Mouse (Mus musculus): ENCODE results near the gene Ifi47.
A peak's percentile ranks its signal among the peaks of the same experiment; 100 is the strongest.
"Not testable (repeated sequence)": the region's sequence is repeated elsewhere in the genome, so short reads cannot be mapped to it uniquely, and the experiment has no call there.

The Ifi47 gene

DNA sequence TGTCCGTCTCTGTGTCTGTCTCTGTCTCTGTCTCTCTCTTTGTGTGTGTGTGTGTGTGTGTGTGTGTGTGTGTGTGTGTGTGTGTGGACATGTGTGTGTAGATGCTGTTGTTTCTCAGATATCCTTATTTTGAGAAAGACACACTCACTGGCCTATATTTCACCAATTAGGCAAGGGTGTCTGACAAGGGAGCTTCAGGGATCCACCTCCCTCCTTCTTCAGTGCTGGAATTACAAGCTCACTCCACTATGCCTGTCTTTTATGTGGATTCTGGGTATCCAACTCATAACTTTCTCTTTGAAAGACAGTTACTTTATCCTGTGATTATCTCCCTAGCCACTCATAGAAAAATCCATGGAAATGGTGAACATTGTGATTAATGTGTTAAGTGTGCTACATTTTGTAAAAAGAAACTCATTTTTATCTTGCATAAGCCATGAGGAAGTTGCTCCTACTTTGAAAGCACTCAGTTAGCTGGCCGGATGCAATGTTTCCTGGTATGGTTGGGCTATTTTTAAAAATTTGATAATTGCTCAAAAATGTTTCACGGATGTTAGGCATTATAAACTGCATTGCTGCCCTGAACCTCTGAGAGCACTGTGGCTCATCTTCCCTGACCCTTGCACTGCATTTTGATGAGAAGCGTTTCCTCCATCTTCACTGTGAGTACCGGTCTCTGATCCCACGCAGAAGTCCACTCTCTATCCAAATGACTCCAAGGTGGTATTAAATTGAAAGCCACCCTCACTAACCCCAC is at the start of gene Ifi47:
Ifi47 (plus strand) TSS at position 587 of the 757 bp plus-strand sequence.
- not testable (repeated sequence) for DNase-seq (ENCODE audit: low spot score)

DNA sequence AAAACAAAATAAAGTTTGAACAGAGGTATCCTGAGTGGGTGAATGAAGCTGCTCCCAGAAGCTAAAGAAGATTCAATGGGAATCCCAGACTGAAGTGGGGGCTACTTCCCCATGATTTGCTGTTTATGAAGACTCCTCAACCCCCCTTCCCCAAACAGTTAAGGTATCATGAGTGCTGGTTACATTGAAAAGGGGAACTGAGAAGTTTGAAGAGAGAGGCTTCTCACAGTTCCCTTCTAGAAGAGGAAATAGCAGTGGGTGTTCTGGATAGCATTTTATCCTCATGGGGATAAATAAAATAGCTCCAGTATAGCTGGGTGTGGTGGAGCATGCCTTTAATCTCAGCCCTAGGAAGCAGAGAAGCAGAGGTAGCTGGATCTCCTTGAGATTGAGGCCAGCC is 26.3 kb upstream of the Ifi47 start:
- not testable (repeated sequence) for DNase-seq (ENCODE audit: low spot score)

GRCm38 (mm10) chr11:49051093-49051891 is 25.1 kb upstream of the Ifi47 start, which contains the start of gene 9930111J21Rik2:
Gene 9930111J21Rik2 (minus strand): TSS chr11:49051242.
- not testable (repeated sequence) for DNase-seq (ENCODE audit: low spot score)

DNA sequence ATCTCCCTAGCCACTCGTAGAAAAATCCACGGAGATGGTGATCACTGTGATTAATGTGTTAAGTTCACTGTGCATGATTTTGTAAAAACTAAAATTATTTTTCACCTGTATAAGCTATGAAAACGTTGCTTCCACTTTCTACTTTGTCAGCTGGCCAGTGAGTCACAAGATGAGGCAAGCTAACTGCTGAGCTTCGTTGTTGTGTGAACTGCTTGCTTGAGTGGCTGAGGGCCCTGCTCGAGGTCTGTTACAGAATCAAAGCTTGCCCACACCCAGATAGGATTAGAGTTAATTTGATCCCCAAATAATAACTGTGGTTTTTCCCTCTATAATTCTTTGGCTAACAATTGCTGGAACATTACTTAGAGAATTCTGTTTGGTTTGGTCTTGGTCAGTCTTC is 24.5 kb upstream of the Ifi47 start:
- not testable (repeated sequence) for DNase-seq (ENCODE audit: low spot score)

- DNase-seq (ENCODE audit: low spot score) = not testable (repeated sequence)
Observed at GRCm38 (mm10) chr11:49060061-49060460, 16.3 kb upstream of the Ifi47 start.

DNA sequence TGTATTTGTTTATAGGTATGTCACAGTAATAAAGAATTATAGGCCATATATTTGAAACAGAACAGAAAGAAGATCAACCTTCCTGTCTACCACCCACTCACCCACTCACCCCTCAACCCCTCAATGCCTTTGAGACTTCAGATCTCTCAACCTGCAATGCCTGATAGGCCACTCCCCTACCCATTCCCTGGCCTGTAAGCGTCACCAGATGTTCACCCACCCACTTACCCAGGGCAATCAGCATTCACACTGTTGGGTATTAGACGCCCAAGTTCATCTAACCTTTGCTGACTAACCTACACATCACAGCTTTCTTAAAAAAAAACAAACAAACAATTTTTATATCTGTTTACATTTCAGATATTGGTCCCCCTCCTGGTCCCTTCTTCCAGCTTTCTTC is 14.5 kb upstream of the Ifi47 start:
- DNase-seq (ENCODE audit: low spot score) = not testable (repeated sequence)

DNA sequence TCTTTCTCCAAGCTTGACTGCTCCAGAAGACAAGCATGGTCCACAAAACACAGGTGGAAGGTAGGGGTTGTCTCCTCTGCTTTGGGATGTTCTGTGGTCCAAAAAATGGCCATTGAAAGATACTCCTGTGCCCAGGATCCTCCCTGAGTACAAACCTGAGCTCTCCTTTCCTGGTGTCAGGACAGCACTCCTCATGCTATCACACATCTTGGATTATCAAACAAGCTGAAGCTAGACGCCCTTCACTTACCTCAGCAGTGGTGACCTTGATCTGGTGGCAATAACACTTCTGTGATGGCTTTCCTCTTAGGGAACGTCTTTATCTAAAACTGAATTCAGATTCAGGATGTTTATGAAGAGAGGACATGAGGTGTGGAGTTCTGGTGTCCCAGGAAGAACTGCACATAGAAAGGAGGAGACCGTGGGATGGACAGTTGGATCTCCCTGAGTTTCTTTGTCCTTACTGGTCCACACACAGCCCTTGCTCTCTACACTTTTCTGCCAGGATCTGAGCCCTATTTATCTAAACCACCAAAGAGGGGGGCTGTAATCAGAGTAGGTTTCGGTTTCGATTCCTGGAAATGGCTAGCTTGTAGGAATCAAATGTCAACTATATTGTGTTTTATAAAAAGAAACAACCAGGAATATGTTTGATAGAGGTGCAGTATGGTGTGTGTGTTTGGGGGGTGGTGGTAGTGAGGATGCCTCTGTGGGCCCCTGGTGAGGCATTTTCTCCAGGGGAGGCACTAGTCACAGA is 12.5 kb upstream of the Ifi47 start, which contains the start of gene Tgtp2:
Tgtp2 (minus strand) TSS at position 494 of the 757 bp plus-strand sequence.
- DNase-seq (ENCODE audit: low spot score) = not testable (repeated sequence)

DNA sequence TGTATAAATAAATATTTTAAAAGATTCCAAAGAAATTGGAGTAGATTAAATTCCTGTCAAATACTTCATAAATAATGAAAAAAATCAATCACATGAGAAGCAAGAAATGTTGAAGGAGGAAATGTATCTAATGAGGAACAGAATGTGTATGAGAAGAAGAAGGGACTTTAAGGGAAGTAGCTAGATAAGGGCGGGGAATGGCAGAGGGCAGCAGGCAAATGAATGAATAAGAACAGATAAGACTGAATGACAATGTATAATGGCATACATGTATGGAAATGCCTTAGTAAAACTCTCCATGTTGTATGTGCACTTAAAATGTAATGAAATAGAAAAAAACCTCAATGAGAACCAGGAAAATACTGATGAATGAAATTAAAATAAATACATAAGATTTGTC is 8.0 kb upstream of the Ifi47 start:
- no peak for DNase-seq (ENCODE audit: low spot score)

DNA sequence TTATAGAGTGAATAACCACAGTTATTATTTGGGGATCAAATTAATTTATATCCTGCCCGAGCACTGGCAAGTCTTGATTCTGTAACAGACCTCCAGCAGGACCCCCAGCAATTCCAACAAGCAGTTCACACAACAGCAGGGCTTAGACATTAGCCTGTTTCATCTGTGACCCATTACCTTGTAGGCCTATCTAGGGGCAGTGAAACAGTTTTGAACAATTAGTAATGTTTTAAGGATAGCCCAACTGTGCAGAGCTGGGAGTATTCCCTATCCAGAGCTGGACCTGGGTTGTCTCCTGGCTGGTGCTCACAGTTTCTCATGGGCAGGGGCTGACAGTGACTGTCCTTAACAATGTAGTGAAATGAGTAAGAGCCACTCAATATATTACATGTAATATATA is 625 bp downstream of the Ifi47 start:
- DNase-seq (ENCODE audit: low spot score) = no peak

DNA sequence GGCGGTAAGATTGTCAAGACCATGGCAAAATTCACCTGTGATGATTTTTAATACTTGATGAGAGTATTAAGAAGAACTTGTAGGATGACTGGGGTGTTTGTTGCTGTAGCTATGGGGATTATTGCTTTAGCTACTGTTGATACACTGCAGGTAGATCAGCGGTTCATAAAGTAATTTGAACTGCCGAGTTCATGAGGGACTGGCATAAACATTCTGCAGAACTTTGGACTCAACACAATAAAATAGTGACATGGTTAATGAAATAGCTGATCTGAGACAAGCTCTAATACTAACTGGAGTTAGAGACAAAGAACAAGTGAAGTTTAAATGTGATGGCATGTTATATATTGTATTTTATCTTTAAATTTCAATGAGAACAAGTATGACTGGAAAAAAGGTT is 2.3 kb downstream of the Ifi47 start:
- no peak for DNase-seq (ENCODE audit: low spot score)

DNA sequence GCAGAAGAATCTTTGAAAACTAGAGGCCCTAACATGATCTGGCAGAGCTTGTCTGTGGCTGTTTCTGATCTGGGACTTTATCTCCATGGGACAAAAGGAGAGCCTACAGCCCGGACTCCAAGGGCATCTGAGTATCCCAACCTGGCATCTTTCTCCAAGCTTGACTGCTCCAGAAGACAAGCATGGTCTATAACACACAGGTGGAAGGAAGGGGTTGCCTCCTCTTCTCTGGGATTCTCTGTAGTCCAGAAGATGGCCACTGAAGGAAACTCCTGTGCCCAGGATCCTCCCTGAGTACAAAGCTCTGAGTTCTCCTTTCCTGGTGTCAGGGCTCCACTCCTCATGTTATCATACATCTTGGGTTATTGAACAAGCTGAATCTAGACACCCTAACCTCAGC is 4.2 kb downstream of the Ifi47 start:
- DNase-seq (ENCODE audit: low spot score) = no peak

DNA sequence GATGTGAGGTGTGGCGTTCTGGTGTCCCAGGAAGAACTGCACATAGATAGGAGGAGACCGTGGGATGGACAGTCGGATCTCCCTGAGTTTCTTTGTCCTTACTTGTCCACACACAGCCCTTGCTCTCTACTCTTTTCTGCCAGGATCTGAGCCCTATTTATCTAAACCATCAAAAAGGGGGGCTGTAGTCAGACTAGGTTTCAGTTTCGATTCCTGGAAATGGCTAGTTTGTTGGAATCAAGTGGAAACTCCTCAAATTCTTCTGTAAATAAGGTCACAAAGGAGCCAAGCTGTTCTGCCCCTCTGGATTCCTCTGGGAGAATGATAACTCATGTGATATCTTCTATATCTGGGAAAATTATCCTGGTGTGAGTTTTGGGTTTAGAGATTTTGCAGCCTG is 5.0 kb downstream of the Ifi47 start:
- DNase-seq (ENCODE audit: low spot score) = no peak

DNA sequence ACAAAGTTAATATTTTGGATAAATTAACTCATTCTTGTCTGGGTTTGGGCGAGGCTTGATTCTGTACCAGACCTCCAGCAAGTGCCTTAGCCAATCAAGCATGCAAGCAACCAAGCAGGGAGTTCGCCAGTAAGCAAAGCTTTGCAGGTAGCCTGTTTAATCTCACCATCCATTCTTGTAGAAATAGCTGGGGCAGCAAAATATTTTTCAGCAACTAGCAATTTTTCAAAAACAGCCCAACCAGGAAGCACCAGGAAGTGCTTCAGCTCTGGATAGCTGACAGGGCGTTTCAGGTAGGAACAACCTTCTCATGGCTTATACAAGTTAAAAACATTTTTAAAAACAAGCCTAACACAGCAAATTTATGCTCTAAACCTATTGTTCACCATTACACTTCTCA is 5.5 kb downstream of the Ifi47 start:
- no peak for DNase-seq (ENCODE audit: low spot score)

- DNase-seq (ENCODE audit: low spot score) = no peak
Observed at GRCm38 (mm10) chr11:49083146-49083545, 6.8 kb downstream of the Ifi47 start.

- DNase-seq (ENCODE audit: low spot score) = no peak
Observed at GRCm38 (mm10) chr11:49083808-49084207, 7.4 kb downstream of the Ifi47 start.

- DNase-seq (ENCODE audit: low spot score) = no peak
Observed at GRCm38 (mm10) chr11:49084385-49084784, 8.0 kb downstream of the Ifi47 start.

DNA sequence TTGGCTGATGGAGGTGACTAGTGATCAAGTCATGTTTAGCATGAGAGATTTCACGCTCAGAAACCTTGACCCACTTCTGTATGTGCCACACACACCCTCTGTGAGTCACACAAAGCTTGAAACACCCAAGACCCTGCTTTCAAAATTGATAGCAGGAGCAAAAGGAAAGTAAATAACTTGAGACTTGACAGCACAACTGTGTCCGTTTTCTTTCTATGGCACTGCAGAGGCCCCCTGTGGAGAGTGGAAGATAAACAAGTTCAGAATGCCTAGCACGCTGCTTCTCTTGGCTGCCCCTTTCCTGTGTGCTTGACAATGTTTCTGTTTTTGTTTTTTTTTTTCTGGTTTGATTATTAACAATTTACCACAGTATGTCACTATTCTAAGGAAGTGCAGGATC is 8.5 kb downstream of the Ifi47 start:
- no peak for DNase-seq (ENCODE audit: low spot score)

GRCm38 (mm10) chr11:49086858-49087361 is 10.5 kb downstream of the Ifi47 start:
- no peak for DNase-seq (ENCODE audit: low spot score)

DNA sequence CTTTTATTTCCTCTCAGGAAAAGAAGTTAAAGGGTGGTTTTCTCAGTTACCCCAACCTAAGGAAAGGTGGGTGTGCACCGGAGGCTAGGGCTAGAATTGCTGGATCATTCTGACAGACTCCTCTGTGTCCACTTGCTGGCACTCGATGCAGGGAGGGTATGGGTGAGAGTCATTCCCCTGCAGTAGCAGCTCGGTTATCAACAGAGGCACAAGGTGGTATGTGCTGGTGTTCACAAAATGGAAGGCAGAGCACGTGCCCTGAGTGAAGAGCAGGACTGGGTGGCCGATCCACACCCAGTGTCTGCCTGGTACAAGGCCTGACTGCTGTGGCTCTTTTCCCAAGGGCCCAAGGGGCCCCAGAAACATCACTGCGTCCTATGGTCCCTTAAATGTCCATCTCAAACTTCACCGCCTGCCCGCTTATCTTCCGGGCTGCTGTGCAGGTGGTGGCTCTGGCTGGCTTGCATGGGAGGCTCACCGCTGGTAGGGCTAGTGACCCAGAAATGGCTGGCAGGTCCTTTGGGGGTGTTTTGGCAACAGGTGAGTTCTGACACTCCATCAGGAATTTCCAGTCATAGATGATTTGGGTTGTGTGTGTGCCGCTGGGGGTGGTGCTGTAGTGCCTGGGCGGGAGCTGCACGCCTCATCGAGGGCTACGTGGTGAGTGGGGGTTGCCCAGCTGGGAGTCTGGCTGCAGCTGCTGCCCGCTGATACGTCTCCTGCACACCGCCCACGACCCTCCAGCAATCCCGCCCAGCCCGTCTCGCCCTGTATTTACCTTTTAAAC is 11.6 kb downstream of the Ifi47 start:
- peak; percentile 18 for DNase-seq (ENCODE audit: low spot score)

- DNase-seq (ENCODE audit: low spot score) = no peak
Observed at GRCm38 (mm10) chr11:49088990-49089652, 12.7 kb downstream of the Ifi47 start.

Measured in urinary bladder, postnatal 14 days (tissue).